Mouse (Mus musculus) cortical plate, adult 2 months (tissue): ENCODE measurements around the gene Oasl1. TPM values are rescaled to one million over a fixed set of nuclear protein-coding genes. Genes with fewer than 3 reads are reported as not detected.
A peak's percentile ranks its signal among the peaks of the same experiment; 100 is the strongest.
"Not testable (repeated sequence)": the region's sequence is repeated elsewhere in the genome, so short reads cannot be mapped to it uniquely, and the experiment has no call there.

Experiments
- H3K27ac ChIP-seq: fragments of 200-500 bp; 2 replicates; pipeline ENCODE4 v1.5.1; 2012; ENCODE audit warnings: low read length, control low read depth, inconsistent platforms; ENCODE audit not compliant: insufficient read depth
- H3K4me1 ChIP-seq: fragments of 200-500 bp; 2 replicates; pipeline ENCODE4 v1.6.1; 2011; ENCODE audit warnings: low read length; ENCODE audit not compliant: control insufficient read depth, insufficient read depth
- H3K4me3 ChIP-seq: fragments of 200-500 bp; 2 replicates; pipeline ENCODE4 v1.5.1; 2011; ENCODE audit warnings: mild to moderate bottlenecking, low read length, control low read depth; ENCODE audit not compliant: insufficient read depth
- CTCF ChIP-seq: fragments of 200-500 bp; IDR thresholded peaks from 2 replicates; pipeline ENCODE4 v1.5.1; 2011; ENCODE audit warnings: mild to moderate bottlenecking, control low read depth, low read length; ENCODE audit not compliant: insufficient read depth; ENCODE audit errors: extremely low read depth
- POLR2A ChIP-seq: fragments of 200-500 bp; IDR thresholded peaks from 2 replicates; pipeline ENCODE4 v1.6.1; 2011; ENCODE audit warnings: mild to moderate bottlenecking, low read length, control low read depth; ENCODE audit not compliant: insufficient read depth; ENCODE audit errors: extremely low read depth
- polyA plus RNA-seq: library from polyadenylated mRNA; depleted of rRNA; stranded (reverse); fragments of >200 nt; gene quantifications from 2 replicates; pipeline ENCODE4 v1.2.3, GENCODE M21; 2012

Oasl1 gene
- polyA plus RNA-seq, 1 experiment = 0.35 TPM

DNA sequence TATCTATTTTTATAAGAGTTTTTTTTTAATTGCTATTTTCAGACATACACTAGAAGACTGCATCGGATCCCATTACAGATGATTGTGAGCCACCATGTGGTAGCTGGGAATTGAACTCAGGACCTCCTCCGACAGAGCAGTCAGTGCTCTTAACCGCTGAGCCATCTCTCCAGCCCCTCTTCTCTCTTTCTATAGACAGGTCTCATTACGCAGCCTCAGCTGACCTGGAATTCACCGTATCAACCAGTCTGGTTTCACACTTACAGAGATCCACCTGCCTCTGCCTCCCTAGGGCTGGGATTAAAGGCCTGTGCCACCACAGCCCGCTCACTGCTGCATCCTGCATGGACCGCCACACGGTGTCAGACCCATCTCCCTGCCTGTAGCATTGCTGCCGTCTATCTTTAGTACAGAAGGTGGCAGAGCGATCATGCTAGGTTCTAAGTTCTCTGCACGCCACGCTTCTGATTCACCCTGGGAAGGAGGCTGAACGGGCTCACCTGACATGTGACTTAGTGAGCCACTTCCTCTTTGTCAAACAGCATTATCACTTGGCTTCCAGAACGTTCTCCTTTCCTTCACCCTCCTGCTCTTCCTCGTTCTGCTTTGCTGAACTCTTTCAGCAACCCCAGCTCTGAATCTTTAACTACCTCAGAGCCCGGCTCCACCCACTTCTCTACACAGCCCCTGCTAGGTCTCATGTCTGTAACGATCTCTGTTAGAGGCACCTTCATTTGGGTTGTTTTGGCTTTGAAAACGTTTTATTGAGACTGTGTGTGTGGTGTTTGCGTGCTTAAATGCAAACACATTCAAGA is 1.3 kb upstream of the Oasl1 start:
- TF ChIP-seq CTCF (no peak), POLR2A (no peak)
- no peak overlapping the region for H3K27ac ChIP-seq
- H3K4me3 ChIP-seq = no peak overlapping the region

DNA sequence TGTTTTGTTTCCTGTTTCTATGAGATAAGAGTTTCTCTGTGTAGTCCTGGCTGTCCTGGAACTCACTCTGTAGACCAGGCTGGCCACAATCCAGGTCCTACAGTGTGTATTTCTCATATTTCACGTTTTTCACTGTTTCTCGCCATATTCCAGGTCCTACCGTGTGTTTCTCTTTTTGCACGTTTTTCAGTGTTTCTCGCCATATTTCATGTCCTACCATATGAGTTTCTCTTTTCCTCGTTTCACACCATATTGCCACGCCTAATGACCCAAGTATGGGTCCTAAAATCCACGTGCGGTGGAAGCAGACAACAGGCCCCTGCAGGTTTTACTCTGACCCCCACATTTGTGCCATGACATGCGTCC is 691 bp upstream of the Oasl1 start:
- no peak overlapping the region for H3K27ac ChIP-seq
- no peaks in the 10 kb centered on the region for H3K4me1 ChIP-seq
- TF ChIP-seq CTCF = no peak
- no peak overlapping the region for H3K4me3 ChIP-seq

More for the DNA sequence above, 1.3 kb upstream of the Oasl1 start:
- H3K4me1 ChIP-seq = no peaks in the 10 kb centered on the region

DNA sequence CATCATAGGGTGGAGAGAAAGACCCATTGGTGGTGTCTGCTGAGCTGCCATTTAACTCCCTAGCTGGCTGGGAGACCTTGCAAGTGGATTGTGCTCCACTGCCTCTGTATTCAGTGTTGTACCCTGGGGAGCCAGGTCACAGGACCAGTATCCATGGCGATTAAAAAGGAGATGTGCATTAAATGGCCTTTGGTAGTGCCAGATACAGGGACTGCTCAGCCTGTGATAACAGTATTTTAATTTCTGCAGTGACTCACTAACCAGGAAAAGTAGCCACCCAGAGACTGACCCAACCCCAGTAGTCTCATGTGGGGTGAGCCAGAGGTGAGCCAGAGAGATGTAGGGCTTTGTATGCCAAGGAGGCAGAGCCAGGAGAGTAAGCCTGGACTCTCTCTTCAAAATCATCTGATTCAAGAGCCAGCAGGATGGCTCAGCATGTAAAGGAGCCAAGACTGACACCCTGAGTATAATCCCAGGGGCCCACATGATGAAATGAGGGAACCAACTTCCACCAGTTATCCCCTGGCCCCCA is 3.2 kb downstream of the Oasl1 start:
- Histone ChIP-seq H3K4me1 (no peaks in the 10 kb centered on the region), H3K4me3 (no peak overlapping the region), H3K27ac (no peak overlapping the region)
- TF ChIP-seq POLR2A = no peak
- no peak for TF ChIP-seq CTCF

DNA sequence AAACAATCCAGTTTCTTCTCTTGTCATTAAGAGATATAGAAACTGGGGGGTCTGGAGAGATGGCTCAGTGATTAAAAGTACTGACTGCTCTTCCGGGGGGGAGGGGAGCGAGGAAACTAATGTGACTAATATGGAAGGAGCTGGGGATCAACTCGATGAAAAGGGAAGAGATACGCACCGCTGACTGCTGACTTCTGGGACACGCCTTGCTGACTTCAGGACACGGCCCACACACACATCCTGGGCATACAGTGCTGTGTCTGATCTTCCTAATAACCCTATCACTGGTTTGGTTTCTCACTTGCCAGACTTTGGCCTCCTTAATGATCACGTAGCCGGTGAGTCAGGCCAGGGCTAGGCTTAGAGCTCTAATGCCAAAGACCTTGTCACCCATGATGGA is 3.7 kb downstream of the Oasl1 start:
- TF ChIP-seq CTCF (no peak), POLR2A (no peak)

DNA sequence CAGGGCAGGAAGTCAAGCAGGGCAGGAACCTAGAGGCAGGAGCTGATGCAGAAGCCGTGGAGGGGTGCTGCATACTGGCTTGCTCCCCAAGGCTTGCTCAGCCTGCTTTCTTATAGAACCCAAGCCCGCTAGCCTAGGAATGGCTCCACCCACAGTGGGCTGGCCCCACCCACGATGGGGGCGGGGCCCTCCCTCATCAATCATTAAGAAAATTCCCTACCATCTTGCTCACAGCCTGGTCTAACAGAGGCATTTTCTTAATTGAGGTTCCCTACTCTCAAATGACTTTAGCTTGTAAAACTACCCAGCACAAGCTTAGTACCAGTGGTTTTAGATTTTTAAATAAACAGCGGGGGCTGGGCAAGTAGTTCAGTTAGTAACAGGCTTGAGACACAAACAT is 8.6 kb downstream of the Oasl1 start:
- Histone ChIP-seq H3K4me1 (no peaks in the 10 kb centered on the region), H3K4me3 (no peak overlapping the region), H3K27ac (no peak overlapping the region)
- TF ChIP-seq POLR2A (no peak), CTCF (no peak)

More for the DNA sequence above, 3.7 kb downstream of the Oasl1 start:
- H3K4me1 ChIP-seq = no peaks in the 10 kb centered on the region
- H3K27ac ChIP-seq = no peak overlapping the region
- no peak overlapping the region for H3K4me3 ChIP-seq

DNA sequence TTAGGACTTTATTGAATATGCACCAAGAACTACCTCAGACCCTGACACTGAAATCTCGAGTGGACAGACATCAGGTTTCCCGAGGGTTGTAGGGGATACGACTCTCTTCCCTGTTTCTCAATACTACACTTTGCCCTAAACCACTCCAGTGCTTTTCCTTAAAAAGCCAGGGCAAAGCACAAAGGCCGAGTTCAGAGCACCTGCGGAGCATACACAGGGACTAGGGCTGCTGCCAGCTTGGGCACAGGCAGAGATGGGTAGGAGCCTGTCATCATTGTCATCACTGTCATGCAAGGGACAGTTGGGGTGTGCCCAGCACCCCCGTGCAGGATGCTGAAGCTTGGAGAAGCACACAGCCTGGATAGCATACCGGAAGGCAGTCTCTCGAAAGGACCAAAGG is 10.2 kb downstream of the Oasl1 start:
- TF ChIP-seq POLR2A = no peak
- TF ChIP-seq CTCF = no peak
- Histone ChIP-seq H3K4me1 (no peaks in the 10 kb centered on the region), H3K27ac (no peak overlapping the region), H3K4me3 (no peak overlapping the region)

DNA sequence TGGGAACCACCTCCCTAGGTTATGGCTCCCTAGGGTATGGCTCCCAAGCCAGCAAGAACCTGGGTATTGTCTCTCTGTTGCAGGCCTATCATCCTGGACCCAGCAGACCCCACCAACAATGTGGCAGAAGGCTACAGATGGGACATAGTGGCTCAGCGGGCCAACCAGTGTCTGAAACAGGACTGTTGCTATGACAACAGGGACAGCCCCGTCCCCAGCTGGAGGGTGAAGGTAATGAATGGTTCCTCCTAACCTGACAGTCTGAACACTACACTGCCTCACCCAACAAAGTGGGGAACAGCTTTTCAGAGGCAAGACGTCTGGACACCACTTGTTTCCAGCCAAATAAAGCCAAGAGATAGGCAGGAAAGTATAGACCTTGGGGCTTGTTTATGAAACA is 12.8 kb downstream of the Oasl1 start:
- Histone ChIP-seq H3K27ac (no peak overlapping the region), H3K4me1 (no peaks in the 10 kb centered on the region), H3K4me3 (no peak overlapping the region)
- TF ChIP-seq POLR2A = no peak

DNA sequence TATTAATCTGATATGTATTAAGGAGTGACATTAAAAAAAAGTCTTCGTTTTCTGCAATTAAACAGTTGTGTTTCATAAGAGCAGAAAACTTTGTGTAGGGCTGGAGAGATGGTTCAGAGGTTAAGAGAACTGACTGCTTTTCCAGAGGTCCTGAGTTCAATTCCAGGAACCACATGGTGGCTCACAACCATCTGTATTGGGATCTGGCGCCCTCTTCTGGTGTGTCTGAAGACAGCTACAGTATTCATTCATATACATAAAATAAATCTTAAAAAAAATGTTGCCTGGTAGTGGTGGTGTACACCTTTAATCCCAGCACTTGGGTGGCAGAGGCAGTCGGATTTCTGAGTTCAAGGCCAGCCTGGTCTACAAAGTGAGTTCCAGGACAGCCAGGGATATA is 18.1 kb downstream of the Oasl1 start:
- not testable (repeated sequence) for H3K27ac ChIP-seq, H3K4me1 ChIP-seq, H3K4me3 ChIP-seq
- TF ChIP-seq CTCF = 0 out of 2 replicates have a peak, but pooled peaks have one; percentile 9

DNA sequence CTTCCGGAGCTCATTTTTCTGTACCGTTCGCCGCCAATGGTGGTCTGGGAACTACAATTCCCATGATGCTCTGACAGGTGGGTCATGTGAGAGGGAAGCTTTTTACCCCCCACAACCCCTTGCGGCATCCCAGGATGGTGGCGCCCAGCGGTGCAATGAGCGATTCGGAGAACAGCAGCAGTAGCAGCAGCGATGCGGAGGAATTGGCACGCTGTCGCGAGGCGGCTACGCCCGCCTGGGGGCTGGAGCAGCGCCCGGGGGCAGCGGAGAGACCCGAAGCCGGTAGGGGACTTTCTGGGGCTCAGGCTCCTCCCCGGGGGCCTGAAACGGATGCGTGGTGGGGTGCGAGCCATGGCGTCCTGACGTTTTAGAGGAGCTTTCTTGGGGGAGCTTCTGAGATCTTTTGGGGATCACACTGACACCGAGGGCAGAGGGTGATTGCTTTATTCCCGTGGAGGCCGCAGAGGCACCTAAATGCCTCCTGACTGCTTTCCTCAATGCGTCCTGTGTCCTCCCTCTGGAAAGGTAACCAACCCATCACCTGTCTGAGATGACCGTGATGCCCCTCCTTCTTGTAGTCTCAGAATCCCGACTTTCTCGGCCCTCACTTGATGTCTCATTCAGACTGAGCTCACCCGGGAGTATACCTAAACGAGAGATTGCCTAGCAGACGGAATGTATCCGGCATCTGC is 19.2 kb downstream of the Oasl1 start, which contains the start of gene 2210016L21Rik:
Gene 2210016L21Rik, plus strand, starts transcription at position 85 of the 692 bp plus-strand sequence.
- no peak for TF ChIP-seq CTCF
- TF ChIP-seq POLR2A = peak; percentile 95
- Histone ChIP-seq H3K4me1 (no peaks in the 10 kb centered on the region; the same call in 1 of the 2 replicates), H3K4me3 (peak within 1 kb of the TSS; percentile 90), H3K27ac (peak within 1 kb of the TSS; percentile 62)

DNA sequence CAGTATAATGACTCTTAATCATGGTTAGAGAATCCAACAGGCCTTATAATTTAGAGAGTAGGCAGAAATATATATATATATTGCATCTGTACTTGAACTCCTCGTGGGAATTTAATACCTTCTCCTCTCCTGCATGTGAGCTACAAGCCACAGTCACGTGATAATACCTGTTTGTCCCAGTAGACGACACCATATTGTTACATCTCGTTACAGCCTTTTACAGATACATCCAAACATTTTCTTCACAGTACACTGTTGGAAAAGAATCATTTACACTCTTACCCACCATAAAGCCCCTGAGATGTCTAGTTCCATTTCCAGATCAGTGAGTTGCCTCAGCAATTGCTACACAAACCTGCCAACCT is 19.7 kb downstream of the Oasl1 start:
- TF ChIP-seq CTCF (no peak), POLR2A (no peak)
- Histone ChIP-seq H3K4me1 (no peaks in the 10 kb centered on the region; the same call in 1 of the 2 replicates), H3K27ac (no peak overlapping the region), H3K4me3 (peak overlapping the region; percentile 90)
